Mouse (Mus musculus): ENCODE results near the gene Tfec. TPM values are rescaled to one million over a fixed set of nuclear protein-coding genes. Genes with fewer than 3 reads are reported as not detected.

Tfec gene
- total and polyA plus RNA-seq, 3 experiments: 0.60 TPM; not detected in 2

DNA sequence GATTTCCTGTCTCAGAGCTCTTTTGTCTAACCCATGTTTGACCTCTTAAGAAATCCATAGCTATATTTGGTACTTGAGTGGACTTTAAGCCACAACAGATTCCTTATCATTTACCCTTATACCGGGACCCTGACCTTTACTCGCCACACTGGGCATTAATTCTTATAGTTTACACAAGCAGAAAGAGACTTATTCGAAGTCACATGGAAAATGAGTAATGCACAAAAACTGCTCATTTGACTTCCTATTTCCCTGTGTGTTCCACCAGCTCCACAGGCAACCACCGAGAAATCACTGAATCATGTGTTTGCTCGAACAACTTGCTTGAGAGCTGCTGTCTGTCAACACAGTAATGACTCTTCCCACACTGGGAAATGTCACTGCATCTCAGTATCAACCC is 6.4 kb downstream of the Tfec start:
- Histone ChIP-seq H3K36me3 (replicated peaks) (no peaks in the 10 kb centered on the region), H3K4me1 (ENCODE audit: insufficient read depth, low read depth, low read length) (no peaks in the 10 kb centered on the region), H3K9me3 (replicated peaks) (no peaks in the 10 kb centered on the region), H3K27me3 (ENCODE audit: insufficient read depth, low read length) (no peaks in the 10 kb centered on the region), H3K4me3 (ENCODE audit: low read depth, low read length) (no peak overlapping the region)
- ATAC-seq (ENCODE audit: extremely low read depth, insufficient number of reproducible peaks, low FRiP score, poor library complexity, severe bottlenecking): no peak
- TF ChIP-seq CTCF (IDR thresholded peaks at IDR 0.05; ENCODE audit: low read depth, low read length) (no peak), GATA1 (IDR thresholded peaks at IDR 0.05; ENCODE audit: borderline replicate concordance, low read length) (no peak), TAL1 (conservative IDR thresholded peaks at IDR 0.05; ENCODE audit: low read depth, low read length) (no peak), POLR2AphosphoS5 (IDR thresholded peaks at IDR 0.05; ENCODE audit: insufficient replicate concordance, low read depth, low read length) (no peak), GATA2 (IDR thresholded peaks at IDR 0.05; ENCODE audit: borderline replicate concordance, low read depth, low read length) (no peak)
- no peak for DNase-seq (ENCODE audit: low spot score)

DNA sequence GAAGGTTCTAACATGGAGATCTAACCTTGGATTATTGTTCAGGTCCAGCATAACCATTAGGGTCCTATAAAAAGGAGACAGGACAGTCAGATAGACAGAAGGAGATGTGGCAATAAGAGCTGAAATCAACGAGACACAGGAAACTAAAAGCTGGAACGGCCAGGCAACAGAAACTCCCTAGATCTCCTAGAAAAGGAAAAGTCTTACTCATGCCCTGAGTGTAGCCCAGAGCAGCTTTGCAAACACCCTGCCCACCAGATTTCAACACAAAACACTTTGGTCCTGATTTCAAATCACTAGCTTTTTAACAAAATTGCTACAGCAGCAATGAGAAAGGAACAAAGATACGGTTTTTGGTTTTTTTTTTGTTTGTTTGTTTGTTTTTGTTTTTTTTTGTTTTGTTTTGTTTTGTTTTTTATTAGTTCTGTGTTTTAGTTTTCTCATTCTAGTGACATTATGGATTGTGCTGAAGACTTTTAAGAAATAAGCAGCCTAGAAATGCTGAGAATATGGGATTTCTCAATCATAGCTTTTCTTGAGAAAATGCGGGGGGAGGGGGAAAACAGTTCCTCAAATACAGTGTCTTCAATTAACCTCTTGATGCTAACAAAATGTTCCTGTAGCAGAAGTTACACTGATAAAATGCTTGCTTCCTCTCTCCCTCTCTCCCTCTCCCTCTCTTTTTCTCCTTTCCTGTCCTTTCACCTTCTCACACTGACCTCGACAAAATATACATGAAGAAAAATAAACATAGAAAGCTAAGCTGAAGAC is 14.5 kb downstream of the Tfec start:
- Histone ChIP-seq H3K4me1 (ENCODE audit: insufficient read depth, low read depth, low read length) (no peaks in the 10 kb centered on the region), H3K27me3 (ENCODE audit: insufficient read depth, low read length) (no peaks in the 10 kb centered on the region), H3K36me3 (replicated peaks) (no peaks in the 10 kb centered on the region), H3K9me3 (replicated peaks) (no peaks in the 10 kb centered on the region), H3K4me3 (ENCODE audit: low read depth, low read length) (no peak overlapping the region)
- ATAC-seq (ENCODE audit: extremely low read depth, insufficient number of reproducible peaks, low FRiP score, poor library complexity, severe bottlenecking) (no peak), DNase-seq (ENCODE audit: low spot score) (no peak)
- TF ChIP-seq GATA1 (IDR thresholded peaks at IDR 0.05; ENCODE audit: borderline replicate concordance, low read length) (no peak), GATA2 (IDR thresholded peaks at IDR 0.05; ENCODE audit: borderline replicate concordance, low read depth, low read length) (no peak)

DNA sequence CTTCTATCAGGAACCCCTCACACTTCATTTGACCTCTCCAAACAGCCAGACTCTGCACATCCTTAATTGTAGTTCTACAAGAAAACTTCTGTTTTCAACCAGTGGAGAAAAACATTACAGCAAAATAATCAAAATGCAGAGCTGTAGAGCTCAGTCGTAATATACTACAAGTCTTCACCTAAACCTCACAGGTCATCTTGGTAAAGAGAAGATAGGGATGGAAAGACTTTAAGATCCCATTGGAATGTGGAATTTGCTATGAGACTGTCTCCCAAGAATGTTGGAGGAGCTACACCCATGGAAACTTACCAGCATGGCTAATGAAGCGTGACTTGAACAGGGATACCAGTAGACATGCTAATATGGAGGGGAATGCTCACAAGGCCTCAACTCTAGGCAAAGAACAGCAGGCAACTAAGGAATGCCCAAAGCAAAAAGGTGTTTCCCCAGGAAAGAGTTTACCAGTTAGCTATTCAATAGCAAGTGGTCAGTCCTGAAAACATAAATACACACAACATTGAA is 24.2 kb downstream of the Tfec start:
- no peaks in the 10 kb centered on the region for H3K36me3 ChIP-seq (replicated peaks)
- no peaks in the 10 kb centered on the region for H3K27me3 ChIP-seq (ENCODE audit: insufficient read depth, low read length)
- no peaks in the 10 kb centered on the region for H3K9me3 ChIP-seq (replicated peaks)
- H3K4me3 ChIP-seq (ENCODE audit: low read depth, low read length): no peak overlapping the region
- TF ChIP-seq CTCF (IDR thresholded peaks at IDR 0.05; ENCODE audit: low read depth, low read length) (no peak), GATA2 (IDR thresholded peaks at IDR 0.05; ENCODE audit: borderline replicate concordance, low read depth, low read length) (no peak), POLR2AphosphoS5 (IDR thresholded peaks at IDR 0.05; ENCODE audit: insufficient replicate concordance, low read depth, low read length) (no peak), TAL1 (conservative IDR thresholded peaks at IDR 0.05; ENCODE audit: low read depth, low read length) (no peak), GATA1 (IDR thresholded peaks at IDR 0.05; ENCODE audit: borderline replicate concordance, low read length) (no peak)
- ATAC-seq (ENCODE audit: extremely low read depth, insufficient number of reproducible peaks, low FRiP score, poor library complexity, severe bottlenecking): no peak
- no peak for DNase-seq (ENCODE audit: low spot score)
- no peaks in the 10 kb centered on the region for H3K4me1 ChIP-seq (ENCODE audit: insufficient read depth, low read depth, low read length)

DNA sequence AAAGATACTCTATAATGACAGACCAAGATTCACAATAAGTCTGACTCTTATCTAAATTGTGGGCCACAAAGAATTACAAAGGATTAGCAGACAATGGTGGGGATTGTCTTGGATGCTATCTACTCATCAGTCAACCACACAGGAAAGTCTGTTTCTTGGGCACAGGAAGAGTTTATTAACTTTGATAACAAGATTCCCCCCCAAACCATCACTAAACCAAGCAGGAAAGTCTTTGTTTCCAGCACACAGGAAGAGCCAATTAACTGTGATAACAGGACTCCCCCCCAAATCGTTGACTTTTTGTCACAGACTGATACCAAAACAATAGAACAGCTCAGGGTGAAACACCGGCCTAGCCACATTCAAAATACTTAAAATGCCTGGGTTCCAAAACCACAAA is 28.2 kb downstream of the Tfec start:
- Histone ChIP-seq H3K9me3 (replicated peaks) (no peaks in the 10 kb centered on the region), H3K4me3 (ENCODE audit: low read depth, low read length) (no peak overlapping the region), H3K4me1 (ENCODE audit: insufficient read depth, low read depth, low read length) (no peaks in the 10 kb centered on the region), H3K27me3 (ENCODE audit: insufficient read depth, low read length) (peaks cover 2% of the 10 kb centered on the region; the same call in 1 of the 2 replicates), H3K36me3 (replicated peaks) (no peaks in the 10 kb centered on the region)
- TF ChIP-seq CTCF (IDR thresholded peaks at IDR 0.05; ENCODE audit: low read depth, low read length): no peak
- TF ChIP-seq TAL1 (conservative IDR thresholded peaks at IDR 0.05; ENCODE audit: low read depth, low read length): no peak
- no peak for TF ChIP-seq GATA2 (IDR thresholded peaks at IDR 0.05; ENCODE audit: borderline replicate concordance, low read depth, low read length)
- no peak for TF ChIP-seq POLR2AphosphoS5 (IDR thresholded peaks at IDR 0.05; ENCODE audit: insufficient replicate concordance, low read depth, low read length)
- TF ChIP-seq GATA1 (IDR thresholded peaks at IDR 0.05; ENCODE audit: borderline replicate concordance, low read length): no peak
- no peak for ATAC-seq (ENCODE audit: extremely low read depth, insufficient number of reproducible peaks, low FRiP score, poor library complexity, severe bottlenecking)
- DNase-seq (ENCODE audit: low spot score): no peak

DNA sequence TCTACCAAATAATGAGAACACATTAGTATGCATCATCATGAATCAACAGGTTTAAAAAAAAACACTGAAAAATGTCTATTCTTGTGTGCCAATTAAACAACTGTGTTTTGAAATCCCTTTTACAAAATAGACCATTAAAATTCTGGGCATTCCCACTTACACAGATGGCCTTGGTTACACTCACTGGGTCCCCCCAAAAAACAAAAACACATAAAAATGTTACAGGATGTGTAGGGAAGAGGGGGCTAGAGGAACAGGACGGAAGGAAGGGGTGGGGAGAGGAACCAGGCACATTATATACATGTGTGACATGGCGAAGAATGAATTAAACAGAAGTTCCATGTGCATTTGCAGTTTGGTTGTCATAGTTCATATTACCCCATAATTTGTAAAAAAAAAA is 29.9 kb downstream of the Tfec start:
- peaks cover 2% of the 10 kb centered on the region; the same call in 1 of the 2 replicates for H3K27me3 ChIP-seq (ENCODE audit: insufficient read depth, low read length)
- TF ChIP-seq GATA2 (IDR thresholded peaks at IDR 0.05; ENCODE audit: borderline replicate concordance, low read depth, low read length) (no peak), CTCF (IDR thresholded peaks at IDR 0.05; ENCODE audit: low read depth, low read length) (no peak), TAL1 (conservative IDR thresholded peaks at IDR 0.05; ENCODE audit: low read depth, low read length) (no peak), GATA1 (IDR thresholded peaks at IDR 0.05; ENCODE audit: borderline replicate concordance, low read length) (no peak), POLR2AphosphoS5 (IDR thresholded peaks at IDR 0.05; ENCODE audit: insufficient replicate concordance, low read depth, low read length) (no peak)
- no peak for DNase-seq (ENCODE audit: low spot score)
- H3K9me3 ChIP-seq (replicated peaks): no peaks in the 10 kb centered on the region
- no peak for ATAC-seq (ENCODE audit: extremely low read depth, insufficient number of reproducible peaks, low FRiP score, poor library complexity, severe bottlenecking)
- H3K4me1 ChIP-seq (ENCODE audit: insufficient read depth, low read depth, low read length): no peaks in the 10 kb centered on the region
- H3K4me3 ChIP-seq (ENCODE audit: low read depth, low read length): no peak overlapping the region
- no peaks in the 10 kb centered on the region for H3K36me3 ChIP-seq (replicated peaks)

DNA sequence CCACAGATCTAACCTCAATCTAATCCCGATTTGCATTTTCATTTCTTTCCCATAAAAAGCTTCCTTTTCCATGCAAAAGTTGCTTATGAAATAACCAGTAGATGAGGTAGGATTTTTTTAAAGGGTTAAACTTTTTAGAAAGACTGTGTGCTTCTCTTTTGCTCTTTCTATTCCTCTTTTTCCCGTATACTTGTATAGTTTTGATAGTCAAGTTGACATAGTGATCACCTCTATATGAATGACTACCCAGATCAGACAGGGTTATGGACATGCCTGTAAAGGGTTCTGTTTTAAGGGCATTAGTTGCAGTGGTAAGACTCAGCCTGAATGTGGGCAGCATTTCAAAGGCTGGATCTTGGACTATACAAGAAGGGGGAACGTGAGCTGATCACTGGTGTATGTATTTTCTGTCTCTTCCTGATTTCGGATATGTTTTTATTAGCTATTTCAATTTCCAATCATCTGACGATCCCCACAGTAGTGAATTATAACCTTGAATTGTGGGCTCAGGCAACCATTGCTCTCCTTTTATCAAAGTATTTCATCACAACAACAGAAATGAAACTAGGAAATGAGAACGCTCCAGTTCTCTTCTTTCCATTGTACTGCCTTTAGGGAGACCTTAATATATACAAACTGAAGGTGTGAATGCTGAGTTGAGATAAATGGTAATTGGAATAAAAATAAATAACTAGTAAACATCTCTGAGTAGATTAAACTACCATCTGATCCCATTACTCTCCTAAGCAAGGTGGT is 35.3 kb downstream of the Tfec start:
- Histone ChIP-seq H3K4me1 (ENCODE audit: insufficient read depth, low read depth, low read length) (no peaks in the 10 kb centered on the region), H3K27me3 (ENCODE audit: insufficient read depth, low read length) (peaks cover 2% of the 10 kb centered on the region; the same call in 1 of the 2 replicates), H3K4me3 (ENCODE audit: low read depth, low read length) (no peak overlapping the region), H3K36me3 (replicated peaks) (no peaks in the 10 kb centered on the region), H3K9me3 (replicated peaks) (no peaks in the 10 kb centered on the region)
- ATAC-seq (ENCODE audit: extremely low read depth, insufficient number of reproducible peaks, low FRiP score, poor library complexity, severe bottlenecking) (no peak), DNase-seq (ENCODE audit: low spot score) (no peak)
- TF ChIP-seq CTCF (IDR thresholded peaks at IDR 0.05; ENCODE audit: low read depth, low read length) (no peak), POLR2AphosphoS5 (IDR thresholded peaks at IDR 0.05; ENCODE audit: insufficient replicate concordance, low read depth, low read length) (no peak), TAL1 (conservative IDR thresholded peaks at IDR 0.05; ENCODE audit: low read depth, low read length) (no peak), GATA1 (IDR thresholded peaks at IDR 0.05; ENCODE audit: borderline replicate concordance, low read length) (no peak), GATA2 (IDR thresholded peaks at IDR 0.05; ENCODE audit: borderline replicate concordance, low read depth, low read length) (no peak)
